Mouse (Mus musculus) heart, adult 2 months (tissue): Measurements from ENCODE around the gene Nim1k. TPM values are rescaled to one million over a fixed set of nuclear protein-coding genes. Genes with fewer than 3 reads are reported as not detected.

Experiments
- DNase-seq, 2 experiments: peaks; one replicate each; pipeline ENCODE4 v3.0.0; 2021
- H3K27ac ChIP-seq: fragments of 200-600 bp; 2 replicates; pipeline ENCODE4 v1.8.1; 2022
- H3K27me3 ChIP-seq: fragments of 200-500 bp; 2 replicates; pipeline ENCODE4 v1.6.1; 2012; ENCODE audit warnings: mild to moderate bottlenecking, low read length, inconsistent platforms, mixed read lengths; ENCODE audit not compliant: control insufficient read depth, insufficient read depth
- H3K36me3 ChIP-seq: fragments of 200-500 bp; 2 replicates; pipeline ENCODE4 v1.6.1; 2012; ENCODE audit warnings: low read length, inconsistent platforms; ENCODE audit not compliant: control insufficient read depth, insufficient read depth
- H3K4me1 ChIP-seq: fragments of 200-500 bp; 2 replicates; pipeline ENCODE4 v1.6.1; 2011; ENCODE audit warnings: low read length; ENCODE audit not compliant: control insufficient read depth, insufficient read depth
- H3K4me3 ChIP-seq: fragments of 200-600 bp; 2 replicates; pipeline ENCODE4 v1.8.1; 2022
- H3K79me2 ChIP-seq: fragments of 200-500 bp; replicated peaks from 2 replicates; pipeline ENCODE4 v1.6.1; 2012; ENCODE audit warnings: mild to moderate bottlenecking, inconsistent platforms, low read length, moderate library complexity, mixed read lengths; ENCODE audit not compliant: control insufficient read depth, insufficient read depth
- H3K9ac ChIP-seq: fragments of 200-500 bp; 2 replicates; pipeline ENCODE4 v1.6.1; 2012; ENCODE audit warnings: low read depth, mild to moderate bottlenecking, control low read depth, inconsistent platforms, low read length, mixed read lengths
- CTCF ChIP-seq: fragments of 200-600 bp; IDR thresholded peaks from 2 replicates; pipeline ENCODE4 v1.8.1; 2022; ENCODE audit warnings: antibody characterized with exemption, mild to moderate bottlenecking, moderate library complexity
- EP300 ChIP-seq: fragments of 200-500 bp; IDR thresholded peaks from 2 replicates; pipeline ENCODE4 v1.6.1; 2011; ENCODE audit warnings: low read depth, low read length, control low read depth; ENCODE audit not compliant: insufficient read depth
- POLR2A ChIP-seq: fragments of 200-500 bp; IDR thresholded peaks from 2 replicates; pipeline ENCODE4 v1.6.1; 2011; ENCODE audit warnings: mild to moderate bottlenecking, low read depth, low read length, control low read depth; ENCODE audit not compliant: insufficient read depth
- WGBS: fragments of 180-500 bp; shearing (Covaris S2); methylation state at CpG from one replicate; pipeline ENCODE4 v1.1.7; 2018; 5-methylcytosine and 5-hydroxymethylcytosine counted together
- intact Hi-C: fragments of 180-260 bp; cut with DNase I; formaldehyde crosslinking; loops from one replicate; pipeline ENCODE4 v1.15.1; 2025
- polyA plus RNA-seq: library from polyadenylated mRNA; depleted of rRNA; stranded (reverse); fragments of >200 nt; gene quantifications from 2 replicates; pipeline ENCODE4 v1.2.3, GENCODE M21; 2012
- total RNA-seq, 2 experiments: library from RNA; stranded (reverse); gene quantifications; 2 replicates each; pipeline ENCODE4 v1.2.3; 2021

Nim1k gene
- total and polyA plus RNA-seq, 3 experiments, result 0.64 to 1.8 (median 1.2) TPM

GRCm38 (mm10) chr13:119789851-119790717, 34.4 kb upstream of the Nim1k start:
- Histone ChIP-seq H3K4me3 (peak overlapping the region; percentile 81), H3K9ac (peak overlapping the region; percentile 94), H3K36me3 (peaks cover 19% of the 10 kb centered on the region), H3K27me3 (no peaks in the 10 kb centered on the region), H3K4me1 (peaks cover 2% of the 10 kb centered on the region), H3K79me2 (no peaks in the 10 kb centered on the region), H3K27ac (peak overlapping the region; percentile 99)
- TF ChIP-seq CTCF (no peak), POLR2A (no peak), EP300 (no peak)
- DNase-seq, result peak; percentile 47 to 55
- intact Hi-C loops, result loop anchor here (2.0 to 5.0 kb wide), 3 partner anchors 33 to 99 kb away; partner anchors contain the start of genes Hmgcs1 and Nim1k
- WGBS, result under 1% methylated on average over 52 of the region's 66 CpGs

- 85% methylated on average over 4 of the region's 4 CpGs for WGBS
- Histone ChIP-seq H3K9ac (no peak overlapping the region), H3K79me2 (no peaks in the 10 kb centered on the region), H3K36me3 (peaks cover 19% of the 10 kb centered on the region), H3K4me3 (no peak overlapping the region), H3K27ac (no peak overlapping the region), H3K4me1 (no peaks in the 10 kb centered on the region; the same call in 1 of the 2 replicates), H3K27me3 (no peaks in the 10 kb centered on the region)
- no peak for DNase-seq
- TF ChIP-seq EP300 (no peak), POLR2A (no peak), CTCF (no peak)
- intact Hi-C loops, result no loop called here
Measured at GRCm38 (mm10) chr13:119783581-119783980, 27.9 kb upstream of the Nim1k start.

- no peaks in the 10 kb centered on the region for H3K27me3 ChIP-seq
- H3K79me2 ChIP-seq, result 0 out of 2 replicates have a peak, but pooled peaks cover 3% of the 10 kb centered on the region
- 62% methylated on average over 6 of the region's 6 CpGs for WGBS
- TF ChIP-seq EP300, result no peak
- no peak for TF ChIP-seq CTCF
- TF ChIP-seq POLR2A, result no peak
- DNase-seq, result no peak
- H3K36me3 ChIP-seq, result peaks cover 25% of the 10 kb centered on the region
- no peak overlapping the region for H3K9ac ChIP-seq
- no peak overlapping the region for H3K27ac ChIP-seq
- H3K4me1 ChIP-seq, result peaks cover 3% of the 10 kb centered on the region
- no peak overlapping the region for H3K4me3 ChIP-seq
- intact Hi-C loops, result no loop called here
Measured at GRCm38 (mm10) chr13:119768541-119768940, 12.9 kb upstream of the Nim1k start.

GRCm38 (mm10) chr13:119766480-119766879, 10.8 kb upstream of the Nim1k start:
- Histone ChIP-seq H3K27me3 (no peaks in the 10 kb centered on the region), H3K79me2 (0 out of 2 replicates have a peak, but pooled peaks cover 3% of the 10 kb centered on the region), H3K4me1 (peaks cover 3% of the 10 kb centered on the region), H3K36me3 (peaks cover 20% of the 10 kb centered on the region), H3K27ac (no peak overlapping the region), H3K4me3 (no peak overlapping the region), H3K9ac (no peak overlapping the region)
- WGBS, result 68% methylated on average over 7 of the region's 7 CpGs
- intact Hi-C loops, result no loop called here
- peak in 1 of 2 experiments; percentile 18 for DNase-seq
- TF ChIP-seq POLR2A, result no peak
- no peak for TF ChIP-seq CTCF
- TF ChIP-seq EP300, result 0 out of 2 replicates have a peak, but pooled peaks have one; percentile 21

- H3K36me3 ChIP-seq, result no peaks in the 10 kb centered on the region
- no peak overlapping the region for H3K27ac ChIP-seq
- 38% methylated on average over 5 of the region's 5 CpGs for WGBS
- no peak for TF ChIP-seq CTCF
- TF ChIP-seq POLR2A, result no peak
- no peak for TF ChIP-seq EP300
- no peak overlapping the region for H3K4me3 ChIP-seq
- DNase-seq, result no peak
- 0 out of 2 replicates have a peak, but pooled peaks cover 1% of the 10 kb centered on the region for H3K79me2 ChIP-seq
- no peaks in the 10 kb centered on the region for H3K4me1 ChIP-seq
- H3K9ac ChIP-seq, result no peak overlapping the region
- H3K27me3 ChIP-seq, result no peaks in the 10 kb centered on the region
- intact Hi-C loops, result loop anchor here (5.0 kb wide), 2 partner anchors 35 to 65 kb away; partner anchors contain the start of genes Hmgcs1 and Zfp131
Measured at GRCm38 (mm10) chr13:119756831-119757230, 1.1 kb upstream of the Nim1k start.
